Mouse (Mus musculus) left cerebral cortex, adult 8-10 months (tissue): ENCODE measurements around the gene Abca13. TPM values are rescaled to one million over a fixed set of nuclear protein-coding genes. Genes with fewer than 3 reads are reported as not detected.

Source experiments
- DNase-seq, 2 experiments: peaks; one replicate each; pipeline ENCODE4 v3.0.0; 2022; ENCODE audit warnings: low spot score in 2 of 2
- total RNA-seq, 4 experiments: library from RNA; stranded (reverse); gene quantifications; 2 replicates each; pipeline ENCODE4 v1.2.4; 2022

Abca13 gene
- total RNA-seq, 4 experiments from 2014 or later = 0.02 to 0.04 (median 0.02) TPM

DNA sequence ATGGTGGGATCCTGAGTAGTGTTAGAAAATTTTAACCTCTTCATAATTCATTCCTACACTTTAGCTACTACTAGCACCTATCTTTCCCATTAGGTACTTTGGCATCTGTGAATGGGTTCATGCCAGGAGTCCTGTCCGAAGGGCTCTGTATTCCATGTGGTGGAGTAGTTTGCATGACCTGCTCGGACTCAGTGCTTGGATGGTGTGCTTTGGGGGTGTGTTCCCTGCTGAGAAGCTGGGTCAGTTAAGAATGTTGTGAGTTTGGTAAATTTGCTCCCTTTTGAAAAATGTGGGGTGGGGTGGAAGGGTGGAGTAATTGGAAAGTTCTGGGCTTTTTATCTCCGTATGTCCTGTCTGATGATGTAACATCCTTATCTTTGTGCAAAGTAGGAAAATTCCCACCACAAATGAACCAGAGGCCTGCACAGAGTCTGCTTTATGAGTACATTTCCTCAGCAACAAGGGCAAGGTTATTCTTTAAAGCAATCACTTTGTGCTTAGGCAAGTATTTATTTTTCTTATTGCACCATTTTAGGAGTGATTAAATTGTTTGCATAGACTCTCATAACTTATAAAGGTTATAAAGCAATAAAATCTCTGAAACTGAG lies 475.0 kb downstream of the Abca13 start:
- no peak for DNase-seq

GRCm38 (mm10) chr11:9669430-9669829 lies 477.7 kb downstream of the Abca13 start:
- DNase-seq = no peak

- no peak for DNase-seq
Measured at GRCm38 (mm10) chr11:9684952-9685351, 493.2 kb downstream of the Abca13 start.

GRCm38 (mm10) chr11:9705190-9705589 lies 513.4 kb downstream of the Abca13 start:
- no peak for DNase-seq

GRCm38 (mm10) chr11:9727810-9728490 lies 536.2 kb downstream of the Abca13 start:
- no peak for DNase-seq

DNA sequence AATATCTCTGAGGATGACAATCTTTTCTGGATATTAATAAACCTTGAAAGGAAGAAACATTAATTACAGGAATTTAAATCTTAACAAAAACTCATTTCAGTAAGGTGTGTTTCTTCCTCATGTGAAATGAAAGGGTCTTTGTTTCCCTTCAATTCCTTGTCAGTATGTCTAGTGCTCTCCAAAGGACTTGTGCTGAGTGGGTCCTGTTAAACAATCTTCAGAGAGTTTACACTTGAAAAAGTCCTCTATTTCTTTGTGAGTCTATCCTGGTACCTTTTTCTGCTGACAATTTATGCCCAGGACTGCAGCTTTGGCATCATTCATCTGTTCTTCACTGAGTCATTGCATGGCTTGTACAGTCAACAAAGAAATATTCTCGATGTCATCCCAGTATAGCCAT lies 539.6 kb downstream of the Abca13 start:
- no peak for DNase-seq

Other genes starting within 250 kb of the Abca13 start
- gene Pkd1l1, start 218.7 kb upstream of the Abca13 start, total RNA-seq = under 1 TPM in 1 of 4 experiments, not detected in 3; 0.05 TPM
- 10 to 100 TPM; 11.7 to 12.2 (median 12.1) TPM for gene Hus1, start 180.8 kb upstream of the Abca13 start, total RNA-seq
- gene Gm11992, start 143.3 kb upstream of the Abca13 start, total RNA-seq = 1 to 10 TPM in 3 of 4 experiments, under 1 TPM in 1; 0.74 to 1.1 (median 1.1) TPM
- under 1 TPM in 3 of 4 experiments, not detected in 1; 0.33 to 0.65 (median 0.39) TPM for gene Sun3, start 143.0 kb upstream of the Abca13 start, total RNA-seq
- gene Upp1, start 73.8 kb upstream of the Abca13 start, total RNA-seq = 1 to 10 TPM; 1.5 to 4.6 (median 2.6) TPM